In genomic region chr10:19503846-19504765, GRCm38 (mm10) we compare ENCODE assay signal across 16 mouse cellular contexts.
DNase-seq lines count a peak whose midpoint lies in the region; ATAC-seq lines count a peak whose summit lies in the region.
"Had no signal": no experiment of that assay in that cellular context is flagged by ENCODE, and none has a peak within 500 bp of the region (broad histone marks: within the 10 kb centered on the region; RNA-seq: fewer than 3 reads in every experiment).

No protein-coding gene starts in this region.

- peak; percentile 32 for DNase-seq in thymus, postnatal 14 days
- DNase-seq in thymus, postnatal 36 days, result no peak
- peak; percentile 47 to 48 for DNase-seq in CD8-positive naive resting alpha-beta T cell, adult 2 months (ENCODE audit: low read depth in 2 of 2, low spot score in 2 of 2)
- peak; percentile 19 for DNase-seq in splenic B cell, adult 2 months (ENCODE audit: low read depth, low spot score)
- DNase-seq in cerebellum, postnatal 10 days, result no peak
- DNase-seq: cerebellum, adult 11 months; cerebellum, postnatal 25 days; heart, postnatal 36 days; lung, adult 18-20 months had no signal

- no peaks in the 10 kb centered on the region for H3K27me3 ChIP-seq in splenic B cell, adult 2 months (ENCODE audit: control insufficient read depth, insufficient read depth, low read length, poor library complexity, severe bottlenecking)
- H3K27me3 ChIP-seq: heart, embryonic 12.5 days; limb, embryonic 15.5 days; midbrain, embryonic 12.5 days had no signal

- no peaks in the 10 kb centered on the region for H3K36me3 ChIP-seq in splenic B cell, adult 2 months (ENCODE audit: control insufficient read depth, insufficient read depth, low read length, poor library complexity, severe bottlenecking)
- H3K36me3 ChIP-seq: heart, embryonic 12.5 days; limb, embryonic 15.5 days; midbrain, embryonic 12.5 days had no signal

- peak; percentile 30 for ATAC-seq in inflammation-experienced regulatory T-cells, adult 6 months
- no peak for ATAC-seq in cerebellum, adult (ENCODE audit: insufficient number of reproducible peaks, low FRiP score, low TSS enrichment)
- ATAC-seq: forebrain, embryonic 14.5 days; hindbrain, embryonic 16.5 days had no signal

Comparison
In these comparisons a context has a peak if more than half of its experiments do, and no peak if none do; other contexts are left out.
1. DNase-seq: peak in thymus, postnatal 14 days (single experiment), CD8-positive naive resting alpha-beta T cell, adult 2 months (2 of 2) and splenic B cell, adult 2 months (single experiment); none in thymus, postnatal 36 days (0 of 2) and cerebellum, postnatal 10 days (0 of 2).